Mouse (Mus musculus): ENCODE measurements around the gene Cntn1.

DNA sequence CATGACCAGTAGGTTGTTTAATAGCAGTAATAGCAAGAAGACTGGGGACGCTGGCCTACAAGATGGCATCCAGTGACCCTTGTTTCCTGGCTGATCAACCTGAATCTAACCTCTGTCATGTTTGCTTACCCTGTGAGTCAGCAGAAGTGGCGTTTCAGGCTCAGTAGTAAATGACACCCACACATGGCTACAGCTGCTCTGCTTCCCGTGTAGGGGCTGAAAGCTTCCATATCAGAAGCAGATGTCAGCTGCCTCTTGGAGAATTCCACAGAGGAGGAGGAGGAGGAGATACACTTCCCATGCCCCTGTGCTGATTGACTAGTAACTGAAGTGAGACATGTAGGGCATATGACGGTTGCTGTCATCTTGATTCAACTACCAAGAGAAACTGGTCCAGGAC, 225.9 kb downstream of the Cntn1 start:
- TF ChIP-seq CTCF (IDR thresholded peaks at IDR 0.05; ENCODE audit: low read depth) (no peak), EP300 (optimal IDR thresholded peaks at IDR 0.05) (no peak)
